ENCODE assay signal across 8 mouse cellular contexts in genomic region chr9:57940861-57941638, GRCm38 (mm10). TPM values are rescaled to one million over a fixed set of nuclear protein-coding genes. Genes with fewer than 3 reads are reported as not detected.
A peak's percentile ranks its signal among the peaks of the same experiment; 100 is the strongest.
DNase-seq lines count a peak whose midpoint lies in the region; ATAC-seq and TF ChIP-seq lines count a peak whose summit lies in the region.

No protein-coding gene starts in this region.

- H3K4me2 ChIP-seq in heart, embryonic 11.5 days: peak overlapping the region; percentile 98
- peak overlapping the region; percentile 77 for H3K4me2 ChIP-seq in liver, embryonic 13.5 days
- peak overlapping the region; percentile 100 for H3K4me2 ChIP-seq in stomach, embryonic 16.5 days (ENCODE audit: low read depth, low read length)

- no peaks in the 10 kb centered on the region; the same call in 1 of the 2 replicates for H3K4me1 ChIP-seq in liver, adult 2 months (ENCODE audit: control insufficient read depth, insufficient read depth, low read length)
- 0 out of 2 replicates have a peak, but pooled peaks cover 6% of the 10 kb centered on the region for H3K4me1 ChIP-seq in heart, embryonic 11.5 days (ENCODE audit: control insufficient read depth, insufficient read depth, low read length)
- peaks cover 13% of the 10 kb centered on the region for H3K4me1 ChIP-seq in liver, embryonic 13.5 days (replicated peaks)
- H3K4me1 ChIP-seq in stomach, embryonic 16.5 days (ENCODE audit: control insufficient read depth, insufficient read depth, low read length): peaks cover 5% of the 10 kb centered on the region

- H3K27me3 ChIP-seq in liver, adult 2 months (ENCODE audit: control insufficient read depth, insufficient read depth, low read length): peaks cover 22% of the 10 kb centered on the region
- peaks cover 78% of the 10 kb centered on the region for H3K27me3 ChIP-seq in heart, embryonic 11.5 days (ENCODE audit: control insufficient read depth, insufficient read depth, low read length)
- H3K27me3 ChIP-seq in liver, embryonic 13.5 days: peaks cover 97% of the 10 kb centered on the region
- peaks cover 48% of the 10 kb centered on the region for H3K27me3 ChIP-seq in stomach, embryonic 16.5 days (ENCODE audit: control insufficient read depth, insufficient read depth, low read length)

- TF ChIP-seq POLR2A in liver, adult 2 months (IDR thresholded peaks at IDR 0.05; ENCODE audit: extremely low read depth, insufficient read depth, low read length): no peak

- 6% methylated on average over 28 of the region's 28 CpGs for WGBS in liver, adult 2 months
- 3% methylated on average over 28 of the region's 28 CpGs for WGBS in heart, embryonic 11.5 days (ENCODE audit: insufficient replicate concordance)
- WGBS in liver, embryonic 13.5 days (ENCODE audit: insufficient replicate concordance): 6% methylated on average over 28 of the region's 28 CpGs
- 6% methylated on average over 28 of the region's 28 CpGs for WGBS in stomach, embryonic 16.5 days

- no peaks in the 10 kb centered on the region for H3K36me3 ChIP-seq in liver, adult 2 months (ENCODE audit: control insufficient read depth, insufficient read depth, low read length)
- H3K36me3 ChIP-seq in heart, embryonic 11.5 days (ENCODE audit: control insufficient read depth, insufficient read depth, low read length): no peaks in the 10 kb centered on the region
- no peaks in the 10 kb centered on the region for H3K36me3 ChIP-seq in liver, embryonic 13.5 days
- H3K36me3 ChIP-seq in stomach, embryonic 16.5 days (ENCODE audit: control insufficient read depth, insufficient read depth, low read length): no peaks in the 10 kb centered on the region

- peak overlapping the region; percentile 10; the same call in 1 of the 2 replicates for H3K4me3 ChIP-seq in liver, adult 2 months (ENCODE audit: insufficient read depth, low read depth, low read length)
- H3K4me3 ChIP-seq in heart, embryonic 11.5 days (ENCODE audit: low read depth, low read length): peak overlapping the region; percentile 80
- peak overlapping the region; percentile 59 for H3K4me3 ChIP-seq in liver, embryonic 13.5 days (replicated peaks)
- H3K4me3 ChIP-seq in stomach, embryonic 16.5 days (replicated peaks; ENCODE audit: low read length): peak overlapping the region; percentile 71

- DNase-seq in liver, adult 2 months (ENCODE audit: extremely low read depth, low read depth, low spot score): no peak
- no peak for DNase-seq in liver
- peak; percentile 59 to 60 for DNase-seq in cerebellum, adult 18-20 months
- DNase-seq in liver, embryonic 13.5 days: no peak
- DNase-seq in adrenal gland, adult 8-10 months: no peak
- DNase-seq in adrenal gland, adult 2 months: no peak

- TF ChIP-seq CTCF in liver, adult 2 months (IDR thresholded peaks at IDR 0.05; ENCODE audit: low read depth, low read length): no peak

- no peak for ATAC-seq in heart, embryonic 11.5 days (replicated peaks; ENCODE audit: insufficient number of reproducible peaks, low FRiP score, low TSS enrichment)
- ATAC-seq in liver, embryonic 13.5 days (ENCODE audit: low read depth): no peak
- no peak for ATAC-seq in stomach, embryonic 16.5 days (ENCODE audit: insufficient read depth, low FRiP score)

- no peak overlapping the region; the same call in 1 of the 2 replicates for H3K9ac ChIP-seq in liver, adult 2 months (ENCODE audit: low read depth, low read length)
- H3K9ac ChIP-seq in heart, embryonic 11.5 days (ENCODE audit: low read depth, low read length): peak overlapping the region; percentile 64; the same call in 1 of the 2 replicates
- no peak overlapping the region for H3K9ac ChIP-seq in liver, embryonic 13.5 days
- peak overlapping the region; percentile 76 for H3K9ac ChIP-seq in stomach, embryonic 16.5 days (ENCODE audit: low read length)

- no peak overlapping the region for H3K27ac ChIP-seq in liver, adult 2 months (replicated peaks; ENCODE audit: insufficient read depth, low read depth, low read length)
- no peak overlapping the region for H3K27ac ChIP-seq in heart, embryonic 11.5 days (ENCODE audit: low read depth, low read length)
- no peak overlapping the region for H3K27ac ChIP-seq in liver, embryonic 13.5 days
- no peak overlapping the region for H3K27ac ChIP-seq in stomach, embryonic 16.5 days (ENCODE audit: low read length)

- H3K9me3 ChIP-seq in heart, embryonic 11.5 days (replicated peaks; ENCODE audit: control insufficient read depth, low read length): no peaks in the 10 kb centered on the region
- H3K9me3 ChIP-seq in liver, embryonic 13.5 days (replicated peaks): no peaks in the 10 kb centered on the region
- H3K9me3 ChIP-seq in stomach, embryonic 16.5 days (replicated peaks; ENCODE audit: control insufficient read depth, low read length): no peaks in the 10 kb centered on the region

- no peaks in the 10 kb centered on the region for H3K79me2 ChIP-seq in liver, adult 2 months (ENCODE audit: control insufficient read depth, insufficient read depth, low read length)

RNA-seq across cellular contexts. Expression of gene Sema7a, which starts 1.1 kb away (rescaled TPM):
- 0.09 and 0.74 TPM in 2 replicates for total RNA-seq in liver, adult 2 months (2014; rRNA removed)
- polyA plus RNA-seq in liver, adult 2 months (2012; rRNA removed): 0.21 and 0.53 TPM in 2 replicates
- polyA plus RNA-seq in heart, embryonic 11.5 days (2014; fragmentation: Nextera tagmentation; extraction: Ambion mirVana): 0.17 and 0.18 TPM in 2 replicates
- polyA plus RNA-seq in liver, embryonic 13.5 days (2015; fragmentation: Nextera tagmentation; extraction: Ambion mirVana): not detected in 2 replicates
- 0.34 and 0.65 TPM in 2 replicates for polyA plus RNA-seq in stomach, embryonic 16.5 days (2015; fragmentation: Nextera tagmentation; extraction: Ambion mirVana)
- 10 to 100 TPM in 3 of 4 experiments, 1 to 10 TPM in 1; 9.5 to 23.8 (median 17.6) TPM for total RNA-seq in adrenal gland, adult 8-10 months (2022)
- 10 to 100 TPM in 1 of 2 experiments, 1 to 10 TPM in 1; 8.2 to 17.0 TPM for total RNA-seq in adrenal gland, adult 2 months (2021)
- polyA plus RNA-seq in adrenal gland, adult 2 months (2012; rRNA removed): 54.9 and 59.4 TPM in 2 replicates

RNA-seq across cellular contexts. Expression of gene Ubl7, which starts 30.3 kb away (rescaled TPM):
- total RNA-seq in liver, adult 2 months (2014; rRNA removed): 9.8 and 14.0 TPM in 2 replicates
- 90.8 and 105 TPM in 2 replicates for polyA plus RNA-seq in liver, adult 2 months (2012; rRNA removed)
- polyA plus RNA-seq in heart, embryonic 11.5 days (2014; fragmentation: Nextera tagmentation; extraction: Ambion mirVana): 97.7 and 106 TPM in 2 replicates
- 58.9 and 64.1 TPM in 2 replicates for polyA plus RNA-seq in liver, embryonic 13.5 days (2015; fragmentation: Nextera tagmentation; extraction: Ambion mirVana)
- 82.1 and 89.2 TPM in 2 replicates for polyA plus RNA-seq in stomach, embryonic 16.5 days (2015; fragmentation: Nextera tagmentation; extraction: Ambion mirVana)
- 10 to 100 TPM; 85.6 to 97.1 (median 88.7) TPM for total RNA-seq in adrenal gland, adult 8-10 months (2022)
- 10 to 100 TPM; 73.9 to 81.5 TPM for total RNA-seq in adrenal gland, adult 2 months (2021)
- polyA plus RNA-seq in adrenal gland, adult 2 months (2012; rRNA removed): 273 and 305 TPM in 2 replicates

Comparison
In these comparisons a context has a peak if more than half of its experiments do, and no peak if none do; other contexts are left out.
1. DNase-seq: peak in cerebellum, adult 18-20 months (2 of 2); none in liver, adult 2 months (single experiment), liver (single experiment), liver, embryonic 13.5 days (single experiment), adrenal gland, adult 8-10 months (single experiment) and adrenal gland, adult 2 months (single experiment).
2. H3K4me3 ChIP-seq: peak in every context shown above with its lines; median percentile 80 in heart, embryonic 11.5 days; 71 in stomach, embryonic 16.5 days; 59 in liver, embryonic 13.5 days; 10 in liver, adult 2 months.
3. H3K9ac ChIP-seq: peak in heart, embryonic 11.5 days (single experiment) and stomach, embryonic 16.5 days (single experiment); none in liver, adult 2 months (single experiment) and liver, embryonic 13.5 days (single experiment).
4. RNA of gene Sema7a, which starts 1.1 kb away (polyA plus RNA-seq): 54.9 to 59.4 TPM in adrenal gland, adult 2 months; 0.21 to 0.53 TPM in liver, adult 2 months, 0.34 to 0.65 TPM in stomach, embryonic 16.5 days, 0.17 to 0.18 TPM in heart, embryonic 11.5 days and not detected in liver, embryonic 13.5 days; every median in the first group is over 10 times any median in the second.
5. Peak in every context shown above with its lines, with median percentiles within 50 percentile points of each other: H3K4me2 ChIP-seq.